Mouse (Mus musculus) kidney, postnatal 14 days (tissue): Measurements from ENCODE around the gene Hoxd4.

Experiments
- DNase-seq: peaks from one replicate; pipeline ENCODE4 v3.0.0; 2022; ENCODE audit warnings: mixed read lengths

The Hoxd4 gene

DNA sequence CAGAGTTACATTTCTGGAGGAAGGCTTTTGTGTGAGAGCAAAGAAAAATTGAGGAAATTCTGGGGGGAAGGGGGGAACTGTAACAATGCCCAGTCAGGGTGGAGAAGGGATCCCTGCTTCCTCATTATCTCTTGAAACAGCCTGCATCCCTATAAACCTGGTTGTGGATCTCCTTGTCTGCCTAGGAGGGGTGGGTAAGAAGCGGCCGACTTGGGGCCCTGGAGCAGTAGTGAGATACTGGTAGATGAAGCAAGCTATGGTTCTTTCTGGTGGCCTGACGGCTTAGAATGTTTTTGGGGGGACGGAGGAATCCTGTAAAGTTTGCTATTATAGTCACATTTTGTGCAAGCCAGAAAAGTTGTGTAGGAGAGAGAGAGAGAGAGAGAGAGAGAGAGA lies 18.3 kb upstream of the Hoxd4 start:
- DNase-seq, result no peak

DNA sequence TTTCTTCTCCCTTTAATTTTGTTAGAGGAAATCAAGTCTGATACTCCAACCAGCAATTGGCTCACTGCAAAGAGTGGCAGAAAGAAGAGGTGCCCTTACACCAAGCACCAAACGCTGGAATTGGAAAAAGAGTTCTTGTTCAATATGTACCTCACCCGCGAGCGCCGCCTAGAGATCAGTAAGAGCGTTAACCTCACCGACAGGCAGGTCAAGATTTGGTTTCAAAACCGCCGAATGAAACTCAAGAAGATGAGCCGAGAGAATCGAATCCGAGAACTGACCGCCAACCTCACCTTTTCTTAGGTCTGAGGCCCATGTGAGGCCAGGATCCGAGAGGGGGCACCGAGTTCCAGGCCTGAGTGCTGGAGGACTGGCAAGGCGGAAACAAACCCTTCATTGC lies 17.7 kb upstream of the Hoxd4 start:
- peak; percentile 81 for DNase-seq

- no peak for DNase-seq
These were observed 16.3 kb upstream of the Hoxd4 start for GRCm38 (mm10) chr2:74695383-74695782.

DNA sequence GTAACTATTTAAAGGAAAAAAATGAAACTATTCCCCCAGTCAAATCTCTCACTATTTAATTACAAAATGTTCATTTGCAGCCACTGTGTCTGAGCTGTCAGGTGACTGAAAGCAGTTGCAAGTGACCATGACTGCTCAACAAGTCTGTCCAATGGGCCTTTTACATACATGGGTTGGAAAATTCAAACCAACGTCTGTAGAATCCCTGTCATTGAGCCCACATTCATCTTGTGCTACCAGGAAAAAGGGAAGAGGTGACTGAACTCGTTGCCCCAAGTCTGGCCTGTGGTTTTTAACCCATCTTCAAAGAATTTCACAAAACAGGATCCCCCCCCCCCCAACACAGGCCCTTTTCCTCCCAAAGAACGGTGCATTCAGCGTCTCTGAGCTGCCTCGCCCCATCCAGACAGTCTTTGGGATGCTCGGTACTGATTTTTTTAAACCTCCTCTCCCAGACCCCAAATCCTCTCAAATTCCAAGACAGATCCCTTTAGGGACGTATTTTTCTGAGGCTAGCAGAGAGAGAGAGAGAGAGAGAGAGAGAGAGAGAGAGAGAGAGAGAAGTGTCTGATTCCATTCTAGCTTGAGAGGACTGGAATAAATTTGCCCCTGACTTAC lies 15.8 kb upstream of the Hoxd4 start:
- no peak for DNase-seq

DNA sequence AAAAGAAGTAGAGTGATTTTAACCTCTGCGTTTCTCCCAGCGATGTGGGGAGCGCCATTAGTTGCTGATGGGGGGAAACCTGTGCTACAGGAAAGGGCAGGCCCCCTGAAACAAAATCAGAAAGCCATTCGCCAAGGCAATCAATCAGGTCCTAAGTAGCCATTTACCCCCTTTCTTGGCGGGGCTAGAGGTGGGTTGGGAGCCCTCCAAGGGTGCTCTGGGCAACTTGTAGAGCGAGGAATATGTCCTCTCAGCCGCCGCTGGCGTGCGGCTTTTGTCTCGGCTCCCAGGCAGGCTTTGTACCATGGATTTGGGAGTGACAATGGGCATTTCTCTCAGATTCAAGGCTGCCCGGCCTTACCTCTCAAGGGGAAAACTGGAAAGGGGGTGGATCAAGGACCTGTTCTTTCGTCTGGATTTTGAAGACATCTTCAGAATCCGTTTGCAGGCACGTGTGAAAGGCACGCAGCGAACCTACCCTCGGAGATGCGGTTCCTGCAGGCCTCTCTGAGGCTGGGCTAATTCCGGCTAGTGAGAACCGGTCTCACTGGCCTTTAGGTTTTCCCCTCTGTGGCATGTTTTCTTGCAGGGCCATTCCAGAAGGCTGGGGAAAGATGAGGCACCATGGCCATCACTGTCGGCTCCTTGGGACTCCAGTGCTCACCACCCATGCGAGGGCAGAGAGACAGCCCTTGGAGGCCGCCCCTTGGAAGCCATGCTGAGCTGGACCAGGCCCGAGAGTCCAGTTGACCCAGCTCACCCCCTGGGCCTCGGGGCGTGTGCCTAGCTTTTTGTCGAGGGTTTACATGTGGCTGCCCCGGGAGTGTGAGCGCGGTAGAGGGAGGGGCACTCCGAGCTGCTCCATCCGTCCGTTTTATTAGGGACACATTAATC lies 15.0 kb upstream of the Hoxd4 start:
- DNase-seq, result peak; percentile 69

GRCm38 (mm10) chr2:74697567-74698121 lies 14.1 kb upstream of the Hoxd4 start, which contains the start of gene Hoxd9:
Gene Hoxd9 (plus strand): TSS chr2:74697727.
- peak; percentile 89 for DNase-seq

DNA sequence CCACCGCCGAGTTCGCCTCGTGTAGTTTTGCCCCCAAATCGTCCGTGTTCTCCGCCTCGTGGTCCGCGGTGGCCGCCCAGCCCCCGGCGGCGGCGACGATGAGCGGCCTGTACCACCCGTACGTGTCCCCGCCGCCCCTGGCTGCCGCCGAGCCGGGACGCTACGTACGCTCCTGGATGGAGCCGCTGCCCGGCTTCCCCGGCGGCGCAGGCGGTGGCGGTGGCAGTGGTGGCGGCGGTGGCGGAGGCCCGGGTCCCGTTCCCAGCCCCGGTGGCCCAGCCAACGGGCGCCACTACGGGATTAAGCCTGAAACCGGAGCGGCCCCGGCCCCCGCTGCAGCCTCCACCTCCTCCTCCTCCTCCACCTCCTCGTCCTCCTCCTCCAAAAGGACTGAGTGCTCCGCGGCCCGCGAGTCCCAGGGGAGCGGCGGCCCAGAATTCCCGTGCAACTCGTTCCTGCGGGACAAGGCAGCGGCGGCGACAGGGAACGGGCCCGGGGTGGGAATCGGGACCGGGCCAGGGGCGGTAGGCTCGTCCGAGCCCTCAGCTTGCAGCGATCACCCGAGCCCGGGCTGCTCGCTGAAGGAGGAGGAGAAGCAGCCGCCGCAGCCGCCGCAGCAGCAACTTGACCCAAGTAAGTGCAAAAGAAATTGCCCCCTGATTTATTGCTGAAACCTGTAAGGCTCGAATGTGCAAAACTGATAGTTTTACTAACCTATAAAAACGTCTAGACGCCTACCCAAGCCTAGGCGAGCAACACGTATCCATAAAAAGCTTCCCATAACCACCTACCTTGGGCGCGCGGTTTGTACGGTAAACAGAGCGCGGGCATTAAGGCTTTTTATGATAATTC lies 13.3 kb upstream of the Hoxd4 start:
- DNase-seq, result peak; percentile 67

GRCm38 (mm10) chr2:74699053-74699430 lies 12.7 kb upstream of the Hoxd4 start:
- DNase-seq, result peak; percentile 48

DNA sequence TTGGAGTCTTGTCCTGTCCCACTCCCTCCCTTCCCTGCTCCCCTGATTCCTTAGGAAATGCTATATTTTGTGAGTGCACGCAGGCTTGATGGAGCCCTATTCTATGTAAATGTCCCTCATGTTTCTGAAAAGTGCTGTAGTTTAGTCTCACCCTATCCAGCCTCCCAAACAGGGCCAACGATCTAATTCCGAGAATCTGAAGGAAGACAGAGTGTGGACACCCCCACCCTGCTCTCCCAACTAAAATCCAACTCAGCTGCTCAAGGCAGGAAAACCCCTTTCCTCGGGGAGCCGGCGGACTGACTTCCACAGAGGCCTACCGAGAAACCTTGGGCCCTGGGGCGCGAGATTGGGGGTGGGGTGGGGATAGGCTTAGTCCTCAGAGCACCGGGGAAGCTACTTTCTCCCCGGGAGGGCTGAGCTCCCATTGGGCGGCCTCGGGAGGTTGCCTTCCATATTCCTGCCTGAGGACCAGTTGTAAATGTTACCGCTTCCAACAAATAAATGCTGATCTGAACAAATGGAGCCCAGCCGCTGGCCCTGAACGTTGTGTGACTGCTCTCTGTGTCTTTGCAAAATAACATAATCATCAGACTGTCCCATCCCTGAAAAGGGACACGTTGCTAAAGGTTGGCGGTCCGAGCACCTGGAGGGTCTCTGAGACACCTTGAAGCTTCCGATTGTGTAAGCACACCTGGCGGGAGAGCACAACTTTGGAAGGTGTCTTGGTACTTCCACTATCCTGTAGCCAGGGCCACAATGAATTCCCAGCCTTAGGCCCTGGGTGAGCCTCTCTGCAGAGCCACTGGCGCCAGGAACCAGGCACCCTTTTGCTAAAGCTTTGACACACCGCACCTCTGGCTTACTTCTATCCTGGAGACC lies 11.8 kb upstream of the Hoxd4 start:
- DNase-seq, result peak; percentile 43

DNA sequence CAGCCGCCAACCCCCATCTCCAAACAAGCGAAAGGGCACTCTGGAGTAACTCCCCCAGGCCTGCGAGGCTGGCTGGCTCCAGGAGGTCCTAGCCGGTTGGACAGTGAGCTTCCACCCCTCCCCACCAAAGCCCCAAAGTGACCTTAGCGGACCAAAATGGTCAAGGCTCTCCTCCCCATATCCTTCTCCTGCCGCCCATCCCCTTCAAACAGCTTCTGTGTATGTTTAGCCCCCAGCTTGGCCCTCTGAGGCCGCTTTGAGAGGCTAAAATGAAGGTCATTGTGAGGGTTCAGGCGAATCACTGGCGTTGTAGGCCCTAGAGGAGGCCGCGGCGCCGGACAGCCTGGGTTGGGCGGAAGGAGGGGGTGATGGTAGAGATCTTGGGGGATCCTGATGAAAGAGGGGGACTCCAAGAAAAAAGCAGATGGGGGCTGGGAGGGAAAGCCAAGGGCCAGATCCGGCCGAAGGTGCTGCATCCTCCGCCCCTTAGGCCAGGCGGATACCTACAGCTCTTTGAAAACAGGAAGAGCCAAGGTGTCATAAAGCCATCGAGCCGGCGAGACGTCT lies 11.1 kb upstream of the Hoxd4 start:
- peak; percentile 76 for DNase-seq

DNA sequence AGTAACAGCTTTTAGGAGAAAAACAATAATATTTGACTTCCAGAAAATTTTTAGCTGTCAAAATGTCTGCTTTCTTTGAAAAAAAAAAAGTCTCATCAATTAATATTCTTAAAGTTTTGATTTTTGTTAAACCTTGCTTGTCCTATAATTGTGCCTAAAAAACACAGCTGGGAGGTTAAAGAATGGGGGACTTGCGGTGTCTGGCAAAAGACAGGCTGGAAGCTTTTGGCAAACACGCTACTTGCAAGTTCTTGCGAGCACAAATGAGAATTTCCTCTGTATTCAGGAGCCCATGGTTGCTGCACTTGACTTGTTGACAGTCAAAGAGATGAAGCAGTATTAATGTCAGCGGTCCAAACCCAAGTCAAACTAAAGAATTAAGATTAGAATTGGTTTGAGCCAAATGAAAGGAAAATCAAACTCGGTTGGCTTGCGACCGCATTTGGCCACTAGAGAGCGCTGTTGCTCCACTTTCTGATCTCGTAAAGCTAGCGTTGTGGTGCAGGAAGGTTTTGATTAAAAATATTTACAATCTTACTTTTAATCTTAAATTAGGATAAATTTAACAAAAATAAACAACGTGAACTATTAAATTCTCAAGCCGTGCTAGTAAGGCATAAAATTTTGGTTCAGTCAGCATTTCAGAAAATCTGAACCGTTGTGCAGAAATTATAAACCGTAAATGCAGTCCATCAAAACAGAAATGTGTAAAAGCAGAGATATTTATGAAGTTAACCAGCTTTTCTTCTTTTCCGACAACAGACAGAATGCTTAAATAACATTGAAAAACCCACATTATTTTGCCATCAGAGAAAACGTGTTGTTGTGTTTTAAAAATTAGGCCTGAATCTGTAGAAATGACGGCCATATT lies 9.5 kb upstream of the Hoxd4 start:
- DNase-seq, result peak; percentile 91

DNA sequence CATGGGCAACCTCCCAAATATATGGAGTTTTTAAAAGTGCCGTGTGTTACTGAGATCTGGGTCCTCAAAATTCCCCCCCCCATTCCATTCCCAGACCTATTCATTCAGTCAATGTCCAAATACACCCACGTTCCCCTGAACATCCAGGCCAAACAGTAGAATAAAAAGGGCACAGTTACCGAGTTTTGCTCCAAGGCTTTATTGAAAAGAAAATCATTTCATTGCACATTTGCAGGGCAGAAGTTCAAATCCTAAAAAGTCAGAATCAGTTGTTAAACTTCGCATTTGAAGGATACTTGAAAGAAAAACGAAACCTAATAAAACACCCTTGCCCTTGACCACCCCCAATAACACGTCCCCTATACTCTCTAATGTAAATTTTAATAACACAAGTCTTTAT lies 8.9 kb upstream of the Hoxd4 start:
- DNase-seq, result no peak

DNA sequence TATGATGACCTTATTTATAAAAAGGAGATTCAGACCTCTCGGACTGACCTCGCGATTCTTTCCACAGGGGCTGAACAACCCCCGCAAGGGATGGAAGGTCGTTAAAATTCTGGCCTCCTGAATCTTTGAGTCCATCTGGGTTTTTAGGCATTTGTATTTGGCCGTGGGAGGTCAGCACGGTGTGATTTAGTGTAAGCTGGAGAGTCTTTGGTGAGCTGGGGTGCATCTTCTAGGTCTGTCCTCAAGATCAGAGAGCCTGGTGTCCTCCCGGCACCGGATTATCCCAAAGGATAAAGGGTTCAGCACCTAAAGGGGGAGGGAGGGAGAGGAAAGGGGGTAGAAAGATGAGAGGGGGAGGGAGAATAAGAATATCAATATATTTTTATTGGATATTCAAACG lies 8.4 kb upstream of the Hoxd4 start:
- peak; percentile 11 for DNase-seq

GRCm38 (mm10) chr2:74703720-74704392 lies 7.9 kb upstream of the Hoxd4 start:
- peak; percentile 84 for DNase-seq

GRCm38 (mm10) chr2:74704393-74704998 lies 7.2 kb upstream of the Hoxd4 start, which contains the start of gene Hoxd8:
Gene Hoxd8 (plus strand): TSS chr2:74704615.
- DNase-seq, result peak; percentile 94

DNA sequence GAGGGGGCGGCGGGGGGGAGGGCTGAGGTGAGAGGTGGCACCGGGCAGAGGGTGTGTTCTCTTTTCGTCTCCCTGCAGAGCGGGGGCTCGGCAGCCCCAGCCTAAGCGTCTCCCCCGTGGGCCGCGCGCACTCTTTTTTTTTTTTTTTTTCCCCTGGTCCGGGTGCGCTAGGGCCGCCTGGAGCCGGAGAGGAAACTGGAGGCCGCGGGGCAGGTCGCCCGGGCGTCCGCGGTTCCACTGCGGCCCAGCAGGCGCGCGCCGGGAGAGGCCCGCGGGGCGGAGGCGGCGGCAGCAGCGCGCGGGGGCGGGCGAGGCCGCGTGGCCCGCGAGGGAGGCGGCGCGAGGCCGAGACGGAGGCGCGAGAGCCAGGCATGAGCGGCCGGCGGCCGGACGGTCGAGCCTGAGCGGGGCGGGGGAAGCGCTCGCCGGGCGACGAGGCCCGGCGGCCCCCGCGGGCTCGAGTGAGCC lies 6.7 kb upstream of the Hoxd4 start:
- DNase-seq, result peak; percentile 77

GRCm38 (mm10) chr2:74705467-74706089 lies 6.2 kb upstream of the Hoxd4 start:
- peak; percentile 82 for DNase-seq

DNA sequence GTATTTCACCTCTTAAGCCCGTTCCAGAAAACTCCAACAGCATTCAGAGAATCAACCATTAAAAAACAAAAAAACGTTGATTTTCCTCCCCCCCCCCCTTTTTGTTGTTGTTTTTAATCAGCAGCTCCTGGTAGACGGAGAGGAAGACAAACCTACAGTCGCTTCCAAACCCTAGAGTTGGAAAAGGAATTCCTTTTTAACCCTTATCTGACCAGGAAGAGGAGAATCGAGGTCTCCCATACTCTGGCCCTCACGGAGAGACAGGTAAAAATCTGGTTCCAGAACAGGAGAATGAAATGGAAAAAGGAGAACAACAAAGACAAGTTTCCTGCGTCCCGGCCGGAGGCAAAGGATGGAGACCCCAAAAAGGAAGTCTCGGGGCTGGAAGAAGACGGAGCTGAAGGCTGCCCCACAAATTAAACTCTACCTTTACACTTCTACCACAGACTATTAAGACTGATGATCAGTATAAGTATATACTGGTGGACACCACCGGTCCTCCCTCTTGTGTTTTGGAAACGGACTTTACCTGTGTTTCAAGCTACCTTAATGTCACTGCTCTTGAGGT lies 5.3 kb upstream of the Hoxd4 start:
- no peak for DNase-seq
